Mouse (Mus musculus) heart, postnatal 0 days (tissue): Measurements from ENCODE around the gene Gm10271. TPM values are rescaled to one million over a fixed set of nuclear protein-coding genes. Genes with fewer than 3 reads are reported as not detected.

Source experiments
- ATAC-seq: fragments of 200-750 bp; cut with Nextera tagmentation; 2 replicates; pipeline ENCODE4 v1.8.0; 2017; ENCODE audit warnings: low read depth, moderate number of reproducible peaks, moderate library complexity; ENCODE audit not compliant: insufficient read depth
- DNase-seq: peaks from one replicate; pipeline ENCODE4 v3.0.0-alpha.2; 2016; ENCODE audit warnings: low spot score
- H3K27ac ChIP-seq: fragments of 300-500 bp; sonication (generic); 2 replicates; pipeline ENCODE4 v1.5.1; 2014; ENCODE audit warnings: low read depth, mild to moderate bottlenecking
- H3K27me3 ChIP-seq: fragments of 300-500 bp; sonication (generic); 2 replicates; pipeline ENCODE4 v1.6.1; 2014; ENCODE audit warnings: low read length, mixed read lengths; ENCODE audit not compliant: control insufficient read depth, insufficient read depth
- H3K36me3 ChIP-seq: fragments of 300-500 bp; sonication (generic); replicated peaks from 2 replicates; pipeline ENCODE4 v1.6.1; 2014; ENCODE audit warnings: low read length, mixed read lengths; ENCODE audit not compliant: control insufficient read depth, insufficient read depth
- H3K4me1 ChIP-seq: fragments of 300-500 bp; sonication (generic); 2 replicates; pipeline ENCODE4 v1.6.1; 2014; ENCODE audit warnings: antibody characterized with exemption; ENCODE audit not compliant: control insufficient read depth, insufficient read depth
- H3K4me2 ChIP-seq: fragments of 300-500 bp; sonication (generic); 2 replicates; pipeline ENCODE4 v1.6.1; 2014; ENCODE audit warnings: low read depth, mild to moderate bottlenecking, low read length, moderate library complexity
- H3K4me3 ChIP-seq: fragments of 300-500 bp; sonication (generic); 2 replicates; pipeline ENCODE4 v1.5.1; 2014; ENCODE audit warnings: low read depth, low read length
- H3K9ac ChIP-seq: fragments of 300-500 bp; sonication (generic); replicated peaks from 2 replicates; pipeline ENCODE4 v1.6.1; 2014; ENCODE audit warnings: low read depth, low read length, mixed read lengths
- H3K9me3 ChIP-seq: fragments of 300-500 bp; sonication (generic); replicated peaks from 2 replicates; pipeline ENCODE4 v1.6.1; 2016; ENCODE audit warnings: low read length; ENCODE audit not compliant: control insufficient read depth
- CTCF ChIP-seq: IDR thresholded peaks from 2 replicates; pipeline ENCODE4 v1.5.1; 2016; ENCODE audit warnings: antibody characterized with exemption, control low read depth, low read depth
- EP300 ChIP-seq: IDR thresholded peaks from 2 replicates; pipeline ENCODE4 v1.6.1; 2016; ENCODE audit warnings: antibody characterized with exemption, low read depth
- WGBS: fragments of 180-500 bp; shearing (Covaris S2); extraction: QIAGEN DNeasy Blood & Tissue Kit; methylation state at CpG from one replicate; pipeline ENCODE4 v1.1.7; 2014; 5-methylcytosine and 5-hydroxymethylcytosine counted together
- polyA plus RNA-seq: library from polyadenylated mRNA; unstranded; fragments of >200 nt; fragmentation: Nextera tagmentation; extraction: Ambion mirVana; gene quantifications from 2 replicates; pipeline ENCODE4 v1.2.1, GENCODE M21; 2015
- total RNA-seq: library from RNA; depleted of rRNA; stranded (reverse); fragments of >200 nt; gene quantifications from 2 replicates; pipeline ENCODE4 v1.2.3, GENCODE M21; 2014; ENCODE audit warnings: low replicate concordance

Gene Gm10271
- total and polyA plus RNA-seq, 2 experiments from 2014 or later, result not detected

DNA sequence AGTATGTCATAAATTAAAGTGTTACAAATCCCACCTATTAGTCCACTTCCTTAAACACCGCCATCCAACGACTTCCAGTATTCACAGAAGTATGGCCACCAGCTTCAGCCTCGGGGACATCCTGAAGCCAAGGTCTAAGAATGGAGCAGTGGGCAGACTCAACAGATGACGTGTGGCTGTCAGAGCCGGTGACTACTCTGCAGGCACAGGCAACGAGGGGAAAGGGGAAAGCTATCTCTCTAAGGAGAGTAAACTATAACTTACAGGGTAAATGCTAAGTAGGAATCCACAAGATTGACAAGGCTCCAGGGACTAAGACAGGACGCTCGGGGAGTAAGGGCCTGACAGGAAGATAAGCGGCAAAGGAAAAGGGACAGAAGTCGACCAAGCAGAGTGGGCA is 27.5 kb downstream of the Gm10271 start:
- H3K9me3 ChIP-seq, result no peaks in the 10 kb centered on the region
- no peak overlapping the region for H3K4me3 ChIP-seq
- DNase-seq, result peak; percentile 44
- peak; percentile 50 for ATAC-seq
- peak overlapping the region; percentile 37 for H3K4me2 ChIP-seq
- no peaks in the 10 kb centered on the region for H3K27me3 ChIP-seq
- H3K9ac ChIP-seq, result peak overlapping the region; percentile 38; the same call in 1 of the 2 replicates
- TF ChIP-seq CTCF (no peak), EP300 (no peak)
- H3K4me1 ChIP-seq, result peaks cover 33% of the 10 kb centered on the region
- 22% methylated on average over 10 of the region's 10 CpGs for WGBS
- peaks cover 9% of the 10 kb centered on the region; the same call in 1 of the 2 replicates for H3K36me3 ChIP-seq
- peak overlapping the region; percentile 90 for H3K27ac ChIP-seq

- no peaks in the 10 kb centered on the region for H3K27me3 ChIP-seq
- no peak overlapping the region for H3K4me2 ChIP-seq
- peak; percentile 47 for TF ChIP-seq CTCF
- no peak for TF ChIP-seq EP300
- ATAC-seq, result no peak
- WGBS, result 89% methylated on average over 3 of the region's 3 CpGs
- peaks cover 11% of the 10 kb centered on the region for H3K36me3 ChIP-seq
- no peak for DNase-seq
- no peak overlapping the region for H3K9ac ChIP-seq
- H3K9me3 ChIP-seq, result no peaks in the 10 kb centered on the region
- H3K4me1 ChIP-seq, result peaks cover 33% of the 10 kb centered on the region
- H3K27ac ChIP-seq, result peak overlapping the region; percentile 90
- no peak overlapping the region for H3K4me3 ChIP-seq
Measured at GRCm38 (mm10) chr10:116944144-116944543, 28.3 kb downstream of the Gm10271 start.

- Histone ChIP-seq H3K4me1 (peaks cover 27% of the 10 kb centered on the region; the same call in 1 of the 2 replicates), H3K36me3 (peaks cover 22% of the 10 kb centered on the region), H3K27ac (no peak overlapping the region), H3K9me3 (no peaks in the 10 kb centered on the region), H3K4me2 (no peak overlapping the region), H3K4me3 (no peak overlapping the region), H3K27me3 (no peaks in the 10 kb centered on the region), H3K9ac (no peak overlapping the region)
- TF ChIP-seq CTCF, result peak; percentile 31; the same call in 1 of the 2 replicates
- TF ChIP-seq EP300, result no peak
- no peak for ATAC-seq
- DNase-seq, result no peak
- 96% methylated on average over 6 of the region's 6 CpGs for WGBS
Measured at GRCm38 (mm10) chr10:116943025-116943424, 29.4 kb downstream of the Gm10271 start.

DNA sequence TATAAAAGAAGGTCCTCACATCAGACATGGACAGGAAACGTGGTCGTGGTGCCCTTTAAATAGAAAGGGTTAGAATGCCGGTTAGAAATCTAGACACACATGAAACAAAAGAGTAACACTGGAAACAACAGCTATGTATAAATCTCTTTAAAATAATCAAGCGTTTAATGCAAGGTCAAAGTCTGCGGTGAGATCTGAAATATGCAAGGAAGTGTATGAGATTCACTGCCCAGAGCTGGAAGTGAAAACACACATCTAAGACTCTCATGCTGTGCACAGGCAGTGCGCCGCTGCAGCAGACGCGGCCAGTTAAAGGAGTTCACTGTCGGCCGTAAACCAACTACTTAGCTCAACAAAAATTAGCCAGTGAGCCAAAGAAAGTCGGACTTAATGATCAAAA is 37.4 kb downstream of the Gm10271 start:
- no peaks in the 10 kb centered on the region for H3K27me3 ChIP-seq
- 87% methylated on average over 12 of the region's 12 CpGs for WGBS
- H3K9ac ChIP-seq, result no peak overlapping the region
- H3K9me3 ChIP-seq, result no peaks in the 10 kb centered on the region
- TF ChIP-seq CTCF (no peak), EP300 (no peak)
- no peak for DNase-seq
- H3K27ac ChIP-seq, result no peak overlapping the region
- no peak overlapping the region for H3K4me3 ChIP-seq
- H3K4me1 ChIP-seq, result peaks cover 3% of the 10 kb centered on the region; the same call in 1 of the 2 replicates
- H3K4me2 ChIP-seq, result no peak overlapping the region
- no peak for ATAC-seq
- H3K36me3 ChIP-seq, result peaks cover 67% of the 10 kb centered on the region

- no peak overlapping the region for H3K27ac ChIP-seq
- H3K4me1 ChIP-seq, result peaks cover 3% of the 10 kb centered on the region; the same call in 1 of the 2 replicates
- H3K9me3 ChIP-seq, result no peaks in the 10 kb centered on the region
- WGBS, result 80% methylated on average over 7 of the region's 7 CpGs
- no peak overlapping the region for H3K4me2 ChIP-seq
- H3K36me3 ChIP-seq, result peaks cover 69% of the 10 kb centered on the region
- H3K4me3 ChIP-seq, result no peak overlapping the region
- no peak for DNase-seq
- no peaks in the 10 kb centered on the region for H3K27me3 ChIP-seq
- ATAC-seq, result no peak
- H3K9ac ChIP-seq, result no peak overlapping the region
- TF ChIP-seq EP300, result no peak
- TF ChIP-seq CTCF, result no peak
Measured at GRCm38 (mm10) chr10:116933794-116934193, 38.6 kb downstream of the Gm10271 start.

DNA sequence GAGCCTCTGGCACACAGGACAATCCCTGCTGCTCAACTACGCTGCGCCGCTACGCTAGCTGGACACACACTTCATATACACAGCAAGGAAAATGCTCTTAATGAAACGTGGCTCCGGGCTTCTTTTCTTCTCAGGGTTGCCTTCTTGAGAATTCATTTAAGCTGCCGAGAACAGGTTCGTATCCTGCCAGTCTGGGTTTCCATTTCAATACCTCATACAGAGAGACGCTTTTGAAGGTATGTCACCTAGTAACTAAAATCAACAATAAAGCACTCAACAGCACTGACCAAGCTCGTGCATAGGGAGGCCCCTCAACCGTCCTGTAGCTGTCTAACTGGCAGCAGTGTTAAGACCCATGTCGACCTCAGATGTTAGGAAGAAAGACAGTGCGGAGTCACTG is 40.0 kb downstream of the Gm10271 start:
- ATAC-seq, result no peak
- H3K4me3 ChIP-seq, result no peak overlapping the region
- no peak overlapping the region for H3K27ac ChIP-seq
- H3K4me2 ChIP-seq, result no peak overlapping the region
- WGBS, result 85% methylated on average over 13 of the region's 13 CpGs
- no peaks in the 10 kb centered on the region for H3K9me3 ChIP-seq
- no peak overlapping the region for H3K9ac ChIP-seq
- DNase-seq, result no peak
- no peak for TF ChIP-seq CTCF
- H3K27me3 ChIP-seq, result no peaks in the 10 kb centered on the region
- peaks cover 66% of the 10 kb centered on the region for H3K36me3 ChIP-seq
- H3K4me1 ChIP-seq, result peaks cover 3% of the 10 kb centered on the region; the same call in 1 of the 2 replicates
